Mouse (Mus musculus) layer of hippocampus, postnatal 14 days (tissue): ENCODE results near the gene Mab21l3. TPM values are rescaled to one million over a fixed set of nuclear protein-coding genes. Genes with fewer than 3 reads are reported as not detected.

Experiments
- DNase-seq, 2 experiments: peaks; one replicate each; pipeline ENCODE4 v3.0.0; 2021 to 2022; ENCODE audit warnings: low spot score in 2 of 2, mixed read lengths in 1 of 2
- long read RNA-seq, 2 experiments: library from polyadenylated mRNA; stranded (forward); transcript quantifications; one replicate each; pipeline ENCODE4 v2.0.0; 2021
- total RNA-seq, 2 experiments: library from RNA; stranded (reverse); gene quantifications; 2 replicates each; pipeline ENCODE4 v1.2.3; 2021

Gene Mab21l3
- total RNA-seq = under 1 TPM in 1 of 2 experiments, not detected in 1; 0.18 TPM
- long read RNA-seq, experiment 1 = 0 reads
- long read RNA-seq, experiment 2 = 0 reads

DNA sequence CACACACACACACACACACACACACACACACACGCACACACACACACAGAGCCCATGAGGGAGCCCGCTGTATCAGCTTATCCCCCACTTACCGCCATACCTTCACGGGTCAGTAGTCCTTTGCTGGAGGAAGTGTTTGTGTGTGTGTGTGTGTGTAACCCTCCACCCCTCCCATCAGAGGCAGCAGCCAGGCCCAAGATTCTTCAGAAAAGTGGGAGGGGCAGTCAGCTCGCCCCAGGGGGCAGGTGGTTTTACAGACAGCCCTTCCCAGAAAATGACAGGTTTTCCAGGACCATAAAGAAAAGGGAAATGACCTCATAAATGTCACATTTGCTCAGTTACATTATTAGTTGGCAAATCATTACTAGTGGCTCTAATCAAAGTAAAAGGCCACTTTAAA lies at the start of gene Mab21l3:
Mab21l3 (minus strand) TSS at position 144 of the 400 bp plus-strand sequence.
- no peak for DNase-seq

DNA sequence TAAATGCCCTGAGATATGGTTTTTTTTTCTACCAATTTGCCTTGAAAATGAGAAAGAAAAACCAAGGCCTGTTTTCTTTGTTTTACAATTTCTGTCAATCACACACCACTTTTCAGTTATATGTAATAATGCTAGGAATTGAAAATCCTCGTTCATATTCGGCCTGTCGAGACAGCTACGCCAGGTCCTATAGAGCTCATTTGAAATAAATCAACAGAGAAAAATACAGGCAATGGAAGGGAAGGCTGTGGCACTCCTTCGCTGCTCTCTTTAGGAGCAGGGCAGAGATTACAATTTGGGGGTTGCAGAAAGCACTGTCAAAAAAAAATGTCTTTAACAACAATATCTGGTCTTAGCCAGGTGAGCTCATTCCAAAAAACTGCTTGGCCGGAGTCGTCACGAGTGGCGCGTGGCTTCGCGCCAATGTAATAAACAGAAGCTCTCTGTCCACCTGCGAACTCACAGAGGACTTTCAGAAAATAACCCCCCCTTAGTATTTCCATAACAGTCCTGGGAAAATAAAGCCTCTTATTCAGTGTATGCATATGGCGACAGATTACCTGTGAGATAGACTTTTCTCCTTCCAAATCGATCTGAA lies 48.7 kb upstream of the Mab21l3 start:
- DNase-seq = no peak

DNA sequence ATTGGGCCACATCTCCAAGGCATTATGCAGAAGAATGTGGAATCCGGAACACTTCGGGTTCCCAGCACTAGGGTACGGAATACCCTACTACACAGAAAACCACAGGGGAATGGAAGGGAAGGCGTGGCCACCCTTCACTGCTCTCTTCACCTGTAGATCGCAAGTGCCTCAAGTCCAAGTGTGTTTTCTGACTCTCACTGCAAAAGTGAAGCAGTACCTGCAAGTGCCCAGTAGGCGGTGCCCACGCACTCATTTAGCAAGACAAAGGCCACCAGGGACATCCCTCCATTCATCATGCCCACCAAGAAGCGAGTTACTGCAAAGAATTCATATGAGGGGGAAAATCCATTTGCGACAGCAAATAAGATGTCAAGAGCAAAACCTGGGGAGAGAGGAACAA lies 48.1 kb upstream of the Mab21l3 start:
- DNase-seq = peak; percentile 62 to 79

GRCm38 (mm10) chr3:101895376-101895910 lies 46.7 kb upstream of the Mab21l3 start:
- DNase-seq = no peak

GRCm38 (mm10) chr3:101885591-101885990 lies 36.8 kb upstream of the Mab21l3 start:
- peak in 1 of 2 experiments; percentile 39 for DNase-seq

GRCm38 (mm10) chr3:101885041-101885440 lies 36.3 kb upstream of the Mab21l3 start:
- no peak for DNase-seq

DNA sequence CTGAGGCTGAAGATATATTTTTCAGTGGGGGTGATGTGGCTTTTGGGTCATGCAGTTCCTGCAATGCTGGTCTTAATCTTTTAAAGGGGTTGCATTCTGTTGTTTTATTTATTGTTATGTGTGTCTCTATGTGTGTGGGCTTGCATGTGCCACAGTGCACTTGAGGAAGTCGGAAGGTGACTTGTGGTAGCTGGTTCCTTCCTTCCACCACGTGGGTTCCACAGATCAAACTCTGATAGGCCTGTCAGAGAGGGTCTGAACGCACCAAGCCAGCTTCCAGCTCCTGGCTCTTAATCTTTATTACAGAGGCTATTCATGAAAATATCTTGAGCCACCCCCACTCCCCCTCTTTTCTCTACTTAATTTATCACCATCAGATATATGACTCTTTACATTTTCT lies 35.1 kb upstream of the Mab21l3 start:
- DNase-seq = no peak

DNA sequence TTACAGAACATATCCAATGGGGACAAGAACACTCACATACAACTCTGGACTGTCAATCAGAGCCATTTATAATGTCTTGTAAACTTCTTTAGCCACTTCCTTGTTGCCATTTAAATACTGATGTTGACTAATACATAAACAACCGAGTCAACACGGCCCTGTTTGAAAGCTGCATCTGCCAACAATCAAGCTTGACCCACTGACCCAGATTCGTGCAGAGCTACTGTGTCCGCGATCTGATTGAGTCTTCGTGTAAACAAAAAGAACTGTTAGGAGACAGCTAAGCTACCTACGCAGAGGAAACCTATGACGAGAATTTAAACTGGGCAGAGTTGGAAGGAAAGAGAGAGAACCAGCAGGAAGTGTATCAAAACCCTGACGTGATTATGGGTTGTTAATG lies 33.0 kb upstream of the Mab21l3 start:
- no peak for DNase-seq

GRCm38 (mm10) chr3:101880818-101881217 lies 32.1 kb upstream of the Mab21l3 start:
- DNase-seq = no peak

GRCm38 (mm10) chr3:101878136-101878535 lies 29.4 kb upstream of the Mab21l3 start:
- DNase-seq = no peak

DNA sequence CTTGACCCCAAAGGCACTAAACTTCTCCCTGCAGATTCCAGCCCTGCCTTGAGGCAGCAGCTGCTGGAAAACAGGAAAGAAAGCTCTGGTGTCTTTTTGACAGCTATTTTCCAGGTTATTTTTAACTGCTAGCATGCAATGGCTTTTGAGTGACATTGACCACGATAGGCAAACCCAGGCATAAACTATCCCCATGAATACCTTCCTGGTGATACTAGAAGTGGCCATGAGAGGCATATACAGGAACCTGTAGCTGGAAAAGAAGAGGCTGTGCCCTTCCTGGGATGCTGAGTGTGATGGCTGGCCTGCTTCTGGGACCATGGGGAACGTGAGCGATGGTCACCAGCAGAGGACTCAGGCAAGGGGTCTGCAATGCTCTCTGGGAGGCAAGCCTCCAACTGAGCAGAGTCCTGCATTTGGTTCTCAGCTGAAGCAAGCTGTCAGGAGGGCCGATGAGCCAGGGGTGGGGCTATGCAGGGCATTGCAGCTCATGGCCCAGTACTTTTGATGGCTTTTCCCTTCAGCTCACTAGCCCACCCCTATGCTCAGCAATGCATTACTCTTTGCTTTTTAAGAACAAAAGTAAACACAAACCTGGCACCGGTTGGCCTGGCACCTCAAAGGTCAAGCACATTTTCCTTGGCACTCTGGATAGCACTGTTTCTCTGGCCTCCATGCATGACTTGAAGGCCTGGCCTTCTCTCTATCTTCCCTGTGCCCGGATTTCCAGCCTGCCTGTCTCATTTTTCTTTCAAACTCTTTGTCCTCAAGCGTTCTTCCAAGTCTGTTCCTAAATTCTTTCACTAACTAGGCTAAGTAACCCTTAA lies 27.9 kb upstream of the Mab21l3 start:
- no peak for DNase-seq

DNA sequence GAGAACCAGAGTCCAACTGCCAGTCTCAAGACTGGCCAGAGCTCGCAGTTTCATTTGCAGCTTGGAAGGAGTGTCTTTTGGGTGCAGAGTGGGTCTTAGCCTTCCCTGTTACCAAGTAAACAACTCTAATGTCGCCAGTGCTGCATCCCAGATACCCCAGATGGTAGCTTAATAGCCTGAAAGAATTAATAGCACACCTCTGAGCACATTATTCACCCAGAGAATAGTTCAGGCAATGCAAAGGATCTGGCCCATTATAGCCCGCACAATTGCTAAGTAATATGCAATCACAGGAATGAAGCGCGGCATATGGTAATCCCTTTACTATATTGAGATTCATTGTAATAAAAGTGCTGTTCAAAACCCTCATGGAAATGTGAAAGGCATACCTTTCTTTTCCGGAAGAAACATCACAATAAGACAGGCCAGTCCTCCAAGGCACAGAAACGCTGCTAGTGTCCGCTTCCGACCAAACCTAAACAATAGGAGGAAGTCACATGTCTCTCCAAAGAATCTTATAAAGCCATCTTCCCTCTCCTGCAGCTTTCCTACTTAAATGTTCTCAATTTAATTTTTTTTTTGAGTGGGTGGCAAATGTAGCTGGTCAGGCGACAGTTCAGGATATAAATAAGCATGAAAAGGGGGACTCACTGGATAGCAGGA lies 26.6 kb upstream of the Mab21l3 start:
- DNase-seq = no peak

DNA sequence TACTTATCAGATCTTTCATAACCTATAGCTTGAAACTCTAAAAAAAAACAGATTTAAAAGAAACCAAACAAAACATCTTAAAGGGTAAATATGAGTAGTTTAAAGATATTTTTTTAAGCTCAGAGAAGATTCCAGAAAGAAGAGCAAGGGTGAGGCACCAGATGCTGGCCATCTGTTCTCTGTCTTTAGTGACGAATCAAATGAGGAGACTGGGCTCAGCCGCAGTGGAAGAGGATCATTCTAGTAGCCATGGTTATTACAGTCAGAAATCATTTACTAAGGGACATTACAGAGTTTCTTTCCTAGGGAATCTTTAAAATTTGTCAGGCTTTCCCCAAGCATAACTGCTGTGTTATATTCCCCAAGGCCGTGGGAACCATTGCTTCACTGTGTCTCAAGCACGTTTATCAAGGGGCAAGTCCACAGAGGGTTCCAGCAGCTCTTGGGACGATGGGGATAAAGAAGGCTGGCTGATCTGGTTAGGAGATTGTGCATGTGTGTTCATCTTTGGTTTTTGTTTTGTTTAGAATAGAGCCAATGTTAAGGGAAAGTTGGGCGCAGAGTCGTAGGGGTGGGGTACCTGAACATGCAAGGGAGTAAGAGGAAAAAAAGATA lies 24.4 kb upstream of the Mab21l3 start:
- no peak for DNase-seq

DNA sequence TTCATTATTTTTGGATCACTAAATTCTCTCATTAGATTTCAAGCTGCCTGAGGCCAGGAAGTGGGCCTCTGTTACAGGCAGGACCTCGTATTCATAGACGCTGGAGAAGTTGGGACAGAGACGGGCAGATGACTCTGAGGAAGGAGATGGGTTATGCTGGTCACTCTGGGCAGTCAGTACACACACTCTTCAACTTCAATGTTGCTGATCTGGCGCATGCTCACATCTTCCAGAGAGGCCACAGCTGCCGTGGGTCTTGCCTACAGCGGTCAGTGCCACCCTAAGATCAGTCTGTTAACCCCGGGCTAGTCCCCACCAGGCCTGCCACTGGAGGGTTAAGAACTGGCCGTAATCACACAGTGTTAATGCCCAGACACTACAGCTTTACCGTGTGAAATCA lies 23.2 kb upstream of the Mab21l3 start:
- DNase-seq = no peak

DNA sequence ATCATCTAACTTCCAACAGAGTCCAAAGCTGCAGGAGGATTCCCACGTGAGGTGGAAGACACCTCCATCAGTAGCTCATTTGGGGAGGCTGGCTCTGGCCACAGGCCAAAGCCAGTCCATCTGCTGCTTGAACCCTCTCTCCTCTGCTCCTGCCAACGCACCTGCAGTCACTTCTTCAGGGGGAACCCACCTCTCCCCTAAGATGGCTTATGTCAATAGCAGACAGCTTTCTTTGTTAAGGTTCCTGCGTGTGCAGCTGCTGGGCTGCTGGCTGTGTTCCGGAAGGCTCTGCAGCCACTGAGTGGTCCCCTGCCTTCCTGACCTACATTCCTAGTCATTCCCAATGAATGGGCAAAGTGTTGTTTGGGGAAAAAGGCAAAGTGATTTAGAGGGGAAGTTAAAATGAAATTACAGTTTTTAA lies 18.3 kb upstream of the Mab21l3 start:
- DNase-seq = no peak

GRCm38 (mm10) chr3:101861856-101862255 lies 13.1 kb upstream of the Mab21l3 start:
- no peak for DNase-seq

DNA sequence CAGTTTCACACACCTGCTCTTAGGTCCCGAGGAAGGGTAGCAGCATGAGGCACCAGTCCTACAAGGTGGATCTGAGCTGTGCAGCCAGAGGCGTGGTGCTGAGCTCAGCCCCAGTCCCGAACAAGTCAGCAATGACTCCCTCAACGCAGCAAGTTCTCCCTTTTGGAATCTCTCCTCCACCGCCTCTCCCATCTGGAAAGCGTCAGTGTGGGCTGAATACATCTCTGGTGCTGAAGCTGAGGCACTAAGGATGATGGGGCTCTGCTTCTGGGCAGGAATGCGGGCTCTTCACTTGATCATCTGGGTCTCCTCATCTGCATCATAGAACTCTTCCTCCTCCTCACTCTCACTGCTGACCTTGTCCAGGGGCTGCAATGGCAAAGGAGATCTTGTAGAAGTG lies 11.4 kb upstream of the Mab21l3 start:
- DNase-seq = no peak

DNA sequence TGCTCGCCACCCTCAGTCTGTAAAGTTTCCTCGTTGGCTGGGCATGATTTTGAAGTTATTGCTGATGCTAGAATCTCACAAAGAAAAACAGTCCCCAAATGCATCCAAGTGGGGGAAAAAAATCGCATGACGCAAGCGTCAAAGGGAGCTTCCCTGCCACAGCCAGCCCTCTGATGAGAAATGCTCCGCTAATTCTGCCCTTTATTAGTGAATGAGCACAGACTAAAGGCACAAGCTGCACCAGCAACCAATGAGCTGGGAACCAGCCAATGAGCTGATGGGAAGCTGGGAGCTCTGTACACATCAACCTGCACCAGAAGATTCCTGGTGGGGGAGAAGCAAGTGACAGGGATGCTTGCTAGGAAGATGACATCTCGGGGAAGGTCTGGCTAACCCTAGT lies 11.0 kb upstream of the Mab21l3 start:
- no peak for DNase-seq

- DNase-seq = no peak
Measured at GRCm38 (mm10) chr3:101854075-101854474, 5.3 kb upstream of the Mab21l3 start.

DNA sequence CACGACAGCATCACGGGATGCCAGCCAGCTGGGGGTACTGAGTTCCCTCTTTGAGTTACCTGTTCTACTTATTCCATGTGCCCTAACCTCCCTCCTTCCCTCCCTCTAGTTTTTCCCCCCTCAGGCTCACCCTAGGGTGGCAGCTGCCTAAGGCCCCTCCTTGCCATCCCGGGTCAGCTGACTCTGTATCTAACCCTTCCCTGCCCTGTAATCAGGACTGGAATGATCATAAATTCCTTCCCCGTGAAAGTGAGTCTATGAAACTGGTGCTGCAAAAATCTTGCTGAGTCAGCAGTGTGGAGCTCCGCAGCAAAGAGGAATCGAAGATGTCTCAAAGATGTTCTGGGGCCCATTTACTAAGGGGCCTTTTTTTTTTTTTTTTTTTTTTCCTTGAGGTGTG lies 2.6 kb upstream of the Mab21l3 start:
- DNase-seq = no peak

GRCm38 (mm10) chr3:101846096-101846495 lies 2.7 kb downstream of the Mab21l3 start:
- no peak for DNase-seq
